Mouse (Mus musculus) erythroblast, embryonic 14.5 days (primary cell): ENCODE measurements around the gene Tgfbr3. TPM values are rescaled to one million over a fixed set of nuclear protein-coding genes. Genes with fewer than 3 reads are reported as not detected.

Experiments used
- H3K27me3 ChIP-seq: 2 replicates; pipeline ENCODE4 v1.6.1; 2012; ENCODE audit warnings: inconsistent platforms; ENCODE audit not compliant: control insufficient read depth
- H3K36me3 ChIP-seq: 2 replicates; pipeline ENCODE4 v1.6.1; 2012; ENCODE audit warnings: mild to moderate bottlenecking, inconsistent platforms; ENCODE audit not compliant: control insufficient read depth
- H3K4me1 ChIP-seq: 2 replicates; pipeline ENCODE4 v1.6.1; 2012; ENCODE audit warnings: inconsistent platforms; ENCODE audit not compliant: control insufficient read depth
- H3K4me3 ChIP-seq: replicated peaks from 2 replicates; pipeline ENCODE3; 2012; ENCODE audit warnings: moderate library complexity, mild to moderate bottlenecking, inconsistent platforms
- H3K9me3 ChIP-seq: 2 replicates; pipeline ENCODE4 v1.6.1; 2012; ENCODE audit warnings: low read length, inconsistent platforms, mixed read lengths; ENCODE audit not compliant: control insufficient read depth
- GATA1 ChIP-seq: IDR thresholded peaks from 2 replicates; pipeline ENCODE4 v1.6.1; 2012; ENCODE audit warnings: low read length, inconsistent platforms, mixed read lengths
- TAL1 ChIP-seq: IDR thresholded peaks from 3 replicates; pipeline ENCODE4 v1.6.1; 2012; ENCODE audit warnings: low read length, inconsistent platforms, mixed read lengths
- polyA plus RNA-seq: library from polyadenylated mRNA; stranded (reverse); fragments of >175 nt; gene quantifications from 2 replicates; pipeline ENCODE4 v1.2.3, GENCODE M21; 2012

Tgfbr3 gene
- polyA plus RNA-seq, 1 experiment, result 0.03 TPM

DNA sequence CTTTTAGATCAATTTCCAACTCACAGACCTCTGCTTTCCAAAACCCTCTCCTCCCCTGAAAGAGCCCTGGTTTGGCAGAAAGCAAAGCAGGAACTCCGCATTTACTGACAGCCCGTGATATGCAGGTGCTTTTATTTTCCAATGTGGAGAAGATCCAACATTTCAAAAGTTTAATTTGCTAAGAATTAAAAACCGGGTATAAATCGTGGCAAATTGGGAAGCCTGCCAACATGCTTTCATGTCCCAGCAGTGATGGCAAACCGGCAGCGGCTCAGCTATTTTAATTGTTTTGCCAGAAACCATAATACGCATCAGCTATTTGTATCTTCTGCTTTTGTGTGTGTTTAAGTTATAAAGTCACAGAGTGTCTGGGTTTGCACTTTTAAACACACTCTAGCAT, 162.9 kb downstream of the Tgfbr3 start:
- Histone ChIP-seq H3K27me3 (no peaks in the 10 kb centered on the region), H3K4me1 (no peaks in the 10 kb centered on the region), H3K36me3 (peaks cover 7% of the 10 kb centered on the region), H3K4me3 (no peak overlapping the region), H3K9me3 (no peaks in the 10 kb centered on the region)
- TF ChIP-seq TAL1 (no peak), GATA1 (no peak)

GRCm38 (mm10) chr5:107125131-107125530, 164.3 kb downstream of the Tgfbr3 start:
- Histone ChIP-seq H3K4me1 (peaks cover 7% of the 10 kb centered on the region; the same call in 1 of the 2 replicates), H3K9me3 (no peaks in the 10 kb centered on the region), H3K36me3 (peaks cover 3% of the 10 kb centered on the region), H3K4me3 (no peak overlapping the region), H3K27me3 (no peaks in the 10 kb centered on the region)
- TF ChIP-seq GATA1, result no peak
- no peak for TF ChIP-seq TAL1

DNA sequence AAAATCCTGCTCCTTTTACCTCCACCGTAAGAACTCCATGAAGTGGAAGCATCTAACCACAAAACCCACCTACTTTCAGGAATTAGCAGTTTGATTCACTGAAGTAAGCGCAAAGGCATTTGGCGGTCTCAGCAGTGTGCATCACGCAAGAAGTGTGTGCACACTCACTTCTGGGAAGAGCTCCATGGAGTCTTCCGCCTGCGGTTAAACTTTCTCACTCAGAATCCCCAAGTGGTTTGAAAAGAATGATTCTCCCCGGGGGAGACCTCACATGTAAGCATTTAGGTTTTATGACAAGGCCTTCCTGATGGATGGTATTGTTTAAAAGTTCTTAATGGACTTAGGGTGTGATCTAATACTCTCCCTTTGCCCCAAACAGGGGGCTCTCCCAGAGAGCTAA, 164.9 kb downstream of the Tgfbr3 start:
- Histone ChIP-seq H3K4me1 (peaks cover 7% of the 10 kb centered on the region; the same call in 1 of the 2 replicates), H3K4me3 (no peak overlapping the region), H3K36me3 (peaks cover 3% of the 10 kb centered on the region; the same call in 1 of the 2 replicates), H3K27me3 (no peaks in the 10 kb centered on the region), H3K9me3 (no peaks in the 10 kb centered on the region)
- TF ChIP-seq GATA1, result no peak
- TF ChIP-seq TAL1, result no peak

GRCm38 (mm10) chr5:107122622-107123021, 166.8 kb downstream of the Tgfbr3 start:
- Histone ChIP-seq H3K9me3 (no peaks in the 10 kb centered on the region), H3K4me1 (peaks cover 7% of the 10 kb centered on the region; the same call in 1 of the 2 replicates), H3K27me3 (no peaks in the 10 kb centered on the region), H3K36me3 (no peaks in the 10 kb centered on the region), H3K4me3 (no peak overlapping the region)
- TF ChIP-seq TAL1 (no peak), GATA1 (no peak)

DNA sequence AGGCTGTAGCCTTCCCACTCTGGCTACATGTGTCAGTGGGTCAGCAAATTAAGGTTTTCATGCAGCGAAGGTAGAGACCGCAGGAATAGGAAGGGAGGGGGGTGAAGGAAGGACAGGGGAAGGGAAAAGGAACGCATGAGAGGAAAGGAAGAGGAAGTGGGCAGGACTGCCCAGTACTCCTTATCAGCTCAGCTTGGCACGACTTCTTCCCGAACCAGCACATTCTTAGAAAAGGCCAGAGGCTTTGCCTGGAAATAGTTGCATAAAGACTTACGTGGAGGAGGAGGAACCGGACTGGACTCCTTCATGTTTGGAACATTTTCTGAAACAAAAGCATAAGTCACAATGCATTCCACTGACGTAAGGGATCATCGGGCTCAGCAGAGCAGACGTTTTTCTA, 168.3 kb downstream of the Tgfbr3 start:
- TF ChIP-seq TAL1 (no peak), GATA1 (no peak)

DNA sequence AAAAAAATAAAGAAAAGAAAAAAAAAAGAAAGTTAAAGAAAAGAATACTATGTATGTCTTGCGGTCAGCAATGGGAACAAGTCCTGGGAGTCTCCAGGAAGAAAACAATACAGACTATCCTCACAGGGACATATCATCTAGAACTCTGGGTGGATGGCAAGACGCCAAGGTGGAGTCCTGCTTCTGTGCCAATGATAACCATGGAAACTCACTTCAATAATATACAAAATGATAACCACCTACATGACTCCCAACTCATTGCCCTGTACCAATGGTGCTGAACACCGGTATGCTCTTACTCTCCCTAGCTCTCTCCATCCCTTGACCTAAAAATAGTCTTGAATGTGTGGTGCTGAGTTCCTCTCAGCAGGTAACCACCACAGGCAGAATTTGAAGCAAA, 168.8 kb downstream of the Tgfbr3 start:
- TF ChIP-seq TAL1 (no peak), GATA1 (no peak)
- Histone ChIP-seq H3K4me3 (no peak overlapping the region), H3K9me3 (no peaks in the 10 kb centered on the region), H3K4me1 (peaks cover 7% of the 10 kb centered on the region; the same call in 1 of the 2 replicates), H3K27me3 (no peaks in the 10 kb centered on the region), H3K36me3 (no peaks in the 10 kb centered on the region; the same call in 1 of the 2 replicates)

More for the DNA sequence above, 168.3 kb downstream of the Tgfbr3 start:
- Histone ChIP-seq H3K9me3 (no peaks in the 10 kb centered on the region), H3K36me3 (no peaks in the 10 kb centered on the region; the same call in 1 of the 2 replicates), H3K27me3 (no peaks in the 10 kb centered on the region), H3K4me1 (peaks cover 7% of the 10 kb centered on the region; the same call in 1 of the 2 replicates), H3K4me3 (no peak overlapping the region)

- Histone ChIP-seq H3K4me1 (peaks cover 11% of the 10 kb centered on the region), H3K9me3 (no peaks in the 10 kb centered on the region), H3K27me3 (no peaks in the 10 kb centered on the region), H3K36me3 (no peaks in the 10 kb centered on the region; the same call in 1 of the 2 replicates), H3K4me3 (no peak overlapping the region)
- no peak for TF ChIP-seq TAL1
- TF ChIP-seq GATA1, result no peak
Observed at GRCm38 (mm10) chr5:107119896-107120295, 169.5 kb downstream of the Tgfbr3 start.

GRCm38 (mm10) chr5:107116821-107117220, 172.6 kb downstream of the Tgfbr3 start:
- H3K9me3 ChIP-seq, result no peaks in the 10 kb centered on the region
- no peaks in the 10 kb centered on the region for H3K27me3 ChIP-seq
- no peak for TF ChIP-seq TAL1
- no peaks in the 10 kb centered on the region; the same call in 1 of the 2 replicates for H3K36me3 ChIP-seq
- no peak overlapping the region for H3K4me3 ChIP-seq
- peaks cover 19% of the 10 kb centered on the region for H3K4me1 ChIP-seq

- H3K36me3 ChIP-seq, result peaks cover 5% of the 10 kb centered on the region
- no peak overlapping the region for H3K4me3 ChIP-seq
- H3K27me3 ChIP-seq, result no peaks in the 10 kb centered on the region
- TF ChIP-seq GATA1, result no peak
- no peak for TF ChIP-seq TAL1
- H3K4me1 ChIP-seq, result peaks cover 27% of the 10 kb centered on the region
- H3K9me3 ChIP-seq, result no peaks in the 10 kb centered on the region
Observed at GRCm38 (mm10) chr5:107112656-107113275, 176.7 kb downstream of the Tgfbr3 start.
